Mouse (Mus musculus) liver, adult 2 months (tissue): ENCODE measurements around the gene Vangl1. TPM values are rescaled to one million over a fixed set of nuclear protein-coding genes. Genes with fewer than 3 reads are reported as not detected.

Source experiments
- DNase-seq: peaks from one replicate; pipeline ENCODE4 v3.0.0-alpha.2; 2011; ENCODE audit warnings: low read depth, low spot score; ENCODE audit errors: extremely low read depth
- H3K27ac ChIP-seq: fragments of 200-500 bp; replicated peaks from 2 replicates; pipeline ENCODE4 v1.5.1; 2012; ENCODE audit warnings: low read depth, mild to moderate bottlenecking, control low read depth, inconsistent platforms, low read length; ENCODE audit not compliant: insufficient read depth
- H3K27me3 ChIP-seq: fragments of 200-500 bp; 2 replicates; pipeline ENCODE4 v1.6.1; 2012; ENCODE audit warnings: mild to moderate bottlenecking, moderate library complexity, low read length, inconsistent platforms; ENCODE audit not compliant: control insufficient read depth, insufficient read depth
- H3K36me3 ChIP-seq: fragments of 200-500 bp; 2 replicates; pipeline ENCODE4 v1.6.1; 2012; ENCODE audit warnings: low read length, inconsistent platforms; ENCODE audit not compliant: control insufficient read depth, insufficient read depth
- H3K4me1 ChIP-seq: fragments of 200-500 bp; 2 replicates; pipeline ENCODE4 v1.6.1; 2011; ENCODE audit warnings: low read length; ENCODE audit not compliant: control insufficient read depth, insufficient read depth
- H3K4me3 ChIP-seq: fragments of 200-500 bp; 2 replicates; pipeline ENCODE4 v1.5.1; 2011; ENCODE audit warnings: low read depth, mild to moderate bottlenecking, control low read depth, low read length, moderate library complexity; ENCODE audit not compliant: insufficient read depth
- H3K79me2 ChIP-seq: fragments of 200-500 bp; 2 replicates; pipeline ENCODE4 v1.6.1; 2012; ENCODE audit warnings: inconsistent platforms, mild to moderate bottlenecking, low read length, moderate library complexity; ENCODE audit not compliant: control insufficient read depth, insufficient read depth
- H3K9ac ChIP-seq: fragments of 200-500 bp; 2 replicates; pipeline ENCODE4 v1.6.1; 2012; ENCODE audit warnings: low read depth, mild to moderate bottlenecking, control low read depth, inconsistent platforms, low read length
- CTCF ChIP-seq: fragments of 200-500 bp; IDR thresholded peaks from 2 replicates; pipeline ENCODE4 v1.5.1; 2011; ENCODE audit warnings: low read depth, low read length, control low read depth
- POLR2A ChIP-seq: fragments of 200-500 bp; IDR thresholded peaks from 2 replicates; pipeline ENCODE4 v1.6.1; 2011; ENCODE audit warnings: low read length, control low read depth; ENCODE audit not compliant: insufficient read depth; ENCODE audit errors: extremely low read depth
- WGBS: fragments of 180-500 bp; shearing (Covaris S2); methylation state at CpG from one replicate; pipeline ENCODE4 v1.1.7; 2018; 5-methylcytosine and 5-hydroxymethylcytosine counted together
- polyA plus RNA-seq: library from polyadenylated mRNA; depleted of rRNA; stranded (reverse); fragments of >200 nt; gene quantifications from 2 replicates; pipeline ENCODE4 v1.2.3, GENCODE M21; 2012
- total RNA-seq: library from RNA; depleted of rRNA; stranded (reverse); fragments of >200 nt; gene quantifications from 2 replicates; pipeline ENCODE4 v1.2.3, GENCODE M21; 2014

The Vangl1 gene
- total and polyA plus RNA-seq, 2 experiments, result 3.6 to 7.8 TPM

GRCm38 (mm10) chr3:102214299-102214698 lies 9.8 kb upstream of the Vangl1 start:
- Histone ChIP-seq H3K36me3 (no peaks in the 10 kb centered on the region), H3K27ac (no peak overlapping the region), H3K9ac (no peak overlapping the region), H3K4me3 (no peak overlapping the region), H3K27me3 (no peaks in the 10 kb centered on the region), H3K4me1 (no peaks in the 10 kb centered on the region), H3K79me2 (no peaks in the 10 kb centered on the region)
- no peak for DNase-seq
- 68% methylated on average over 4 of the region's 4 CpGs for WGBS
- TF ChIP-seq POLR2A, result no peak
- no peak for TF ChIP-seq CTCF

DNA sequence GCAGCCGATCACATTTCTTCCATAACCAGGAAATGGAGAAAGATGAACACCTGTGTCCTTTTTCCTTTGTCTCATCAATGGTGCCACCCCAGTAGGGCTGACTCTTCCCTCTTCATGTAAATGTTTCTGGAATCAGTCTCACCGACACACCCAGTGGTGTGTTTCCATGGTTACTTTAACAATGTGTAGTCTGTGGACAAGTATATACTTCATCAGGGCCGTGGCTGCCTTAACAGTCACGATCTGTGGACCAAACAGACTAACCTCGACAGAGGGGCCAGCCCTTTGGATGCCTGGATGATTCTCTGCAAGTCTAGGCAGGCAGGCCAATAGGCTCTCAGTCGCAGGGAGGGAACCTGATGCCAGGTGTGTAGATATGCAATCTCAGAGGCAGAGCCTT lies 8.4 kb upstream of the Vangl1 start:
- H3K27ac ChIP-seq, result no peak overlapping the region
- WGBS, result 66% methylated on average over 6 of the region's 6 CpGs
- no peaks in the 10 kb centered on the region for H3K79me2 ChIP-seq
- H3K27me3 ChIP-seq, result no peaks in the 10 kb centered on the region
- H3K4me1 ChIP-seq, result no peaks in the 10 kb centered on the region
- no peak overlapping the region for H3K4me3 ChIP-seq
- TF ChIP-seq CTCF (no peak), POLR2A (no peak)
- no peak overlapping the region for H3K9ac ChIP-seq
- H3K36me3 ChIP-seq, result no peaks in the 10 kb centered on the region
- no peak for DNase-seq

GRCm38 (mm10) chr3:102212336-102212735 lies 7.8 kb upstream of the Vangl1 start:
- TF ChIP-seq CTCF, result no peak
- no peak for TF ChIP-seq POLR2A
- Histone ChIP-seq H3K36me3 (no peaks in the 10 kb centered on the region), H3K79me2 (no peaks in the 10 kb centered on the region), H3K27me3 (no peaks in the 10 kb centered on the region), H3K4me1 (no peaks in the 10 kb centered on the region), H3K9ac (no peak overlapping the region), H3K4me3 (no peak overlapping the region), H3K27ac (no peak overlapping the region)
- no peak for DNase-seq
- 93% methylated on average over 15 of the region's 15 CpGs for WGBS

GRCm38 (mm10) chr3:102211340-102211739 lies 6.8 kb upstream of the Vangl1 start:
- Histone ChIP-seq H3K79me2 (no peaks in the 10 kb centered on the region), H3K36me3 (no peaks in the 10 kb centered on the region), H3K27ac (no peak overlapping the region), H3K27me3 (no peaks in the 10 kb centered on the region), H3K9ac (no peak overlapping the region), H3K4me3 (no peak overlapping the region), H3K4me1 (no peaks in the 10 kb centered on the region)
- TF ChIP-seq POLR2A, result no peak
- 86% methylated on average over 2 of the region's 2 CpGs for WGBS
- DNase-seq, result no peak

DNA sequence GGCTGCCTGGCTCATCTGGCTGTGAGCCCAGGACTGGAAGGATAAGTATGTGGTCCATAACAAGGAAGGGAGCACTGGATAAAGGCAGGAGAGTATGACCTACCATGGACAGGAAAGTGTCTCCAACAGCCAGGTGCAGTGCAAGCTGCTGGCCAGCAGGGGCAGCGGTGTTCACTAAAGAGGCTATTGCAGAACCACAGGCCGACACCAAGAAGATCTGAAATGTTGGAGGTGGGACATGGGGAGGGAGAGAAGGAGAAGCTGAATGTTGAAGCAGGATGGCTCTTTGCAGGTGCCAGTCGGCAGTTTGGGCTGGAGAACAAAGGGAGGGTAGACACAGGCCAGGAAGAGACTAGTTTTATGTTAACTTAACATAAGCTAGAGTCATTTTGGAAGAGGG lies 6.3 kb upstream of the Vangl1 start:
- no peak for DNase-seq
- no peaks in the 10 kb centered on the region for H3K27me3 ChIP-seq
- H3K4me1 ChIP-seq, result no peaks in the 10 kb centered on the region
- H3K9ac ChIP-seq, result no peak overlapping the region
- H3K4me3 ChIP-seq, result no peak overlapping the region
- TF ChIP-seq CTCF (peak; percentile 88), POLR2A (no peak)
- no peak overlapping the region for H3K27ac ChIP-seq
- no peaks in the 10 kb centered on the region for H3K36me3 ChIP-seq
- WGBS, result 70% methylated on average over 3 of the region's 3 CpGs
- no peaks in the 10 kb centered on the region for H3K79me2 ChIP-seq

DNA sequence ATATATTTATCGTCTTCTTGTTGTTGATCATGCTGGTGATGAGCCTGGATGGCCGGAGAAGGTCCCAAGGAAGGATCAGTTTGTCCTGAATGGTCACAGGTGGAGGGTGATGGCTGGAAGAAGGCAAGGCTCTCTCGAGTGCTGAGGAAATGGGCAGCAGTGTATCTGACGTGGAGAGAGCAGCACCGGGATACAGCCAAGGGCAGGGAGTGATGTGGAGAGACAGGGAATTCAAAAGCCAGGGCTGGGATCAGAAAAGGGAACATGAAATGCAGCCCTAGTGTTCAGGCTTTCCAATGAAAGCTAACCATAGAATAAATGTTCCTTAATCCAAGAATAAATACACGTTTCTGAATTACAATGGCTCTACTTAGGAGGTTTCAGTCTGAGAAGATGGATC lies 4.4 kb upstream of the Vangl1 start:
- H3K79me2 ChIP-seq, result no peaks in the 10 kb centered on the region
- no peaks in the 10 kb centered on the region for H3K4me1 ChIP-seq
- TF ChIP-seq CTCF, result no peak
- no peak for TF ChIP-seq POLR2A
- no peak overlapping the region for H3K9ac ChIP-seq
- no peaks in the 10 kb centered on the region for H3K27me3 ChIP-seq
- no peaks in the 10 kb centered on the region for H3K36me3 ChIP-seq
- H3K4me3 ChIP-seq, result no peak overlapping the region
- WGBS, result 80% methylated on average over 6 of the region's 6 CpGs
- DNase-seq, result no peak
- H3K27ac ChIP-seq, result no peak overlapping the region
